Mouse (Mus musculus): ENCODE data around the gene Adcyap1r1. TPM values are rescaled to one million over a fixed set of nuclear protein-coding genes. Genes with fewer than 3 reads are reported as not detected.

Gene Adcyap1r1
- polyA plus RNA-seq, 1 experiment from 2014 or later = 31.4 TPM

DNA sequence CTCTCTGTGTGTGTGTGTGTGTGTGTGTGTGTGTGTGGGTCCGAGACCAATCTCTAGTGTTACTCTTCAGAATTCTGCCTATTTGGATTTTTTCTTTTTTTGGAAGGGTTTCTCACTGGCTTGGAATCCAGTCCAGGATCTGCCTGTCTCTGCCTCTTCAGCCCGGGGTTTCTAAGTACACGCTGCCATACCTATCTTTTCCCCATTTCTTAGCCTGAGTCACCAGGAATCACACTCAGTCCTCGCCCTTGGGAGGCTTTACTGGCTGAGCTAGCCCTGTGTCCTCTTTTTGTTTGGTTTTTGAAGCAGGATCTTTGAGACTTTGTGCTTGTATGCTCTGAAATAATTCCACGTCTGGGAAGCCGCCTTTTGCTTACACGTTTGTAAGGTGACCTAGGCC is 31.6 kb downstream of the Adcyap1r1 start:
- H3K36me3 ChIP-seq = peaks cover 67% of the 10 kb centered on the region
- H3K9me3 ChIP-seq = no peaks in the 10 kb centered on the region
- no peak for DNase-seq (ENCODE audit: low spot score)
- peak overlapping the region; percentile 79 for H3K27ac ChIP-seq
- H3K27me3 ChIP-seq (ENCODE audit: insufficient read depth, poor library complexity, severe bottlenecking) = no peaks in the 10 kb centered on the region
- H3K4me1 ChIP-seq (replicated peaks) = peaks cover 28% of the 10 kb centered on the region
- no peak overlapping the region for H3K4me3 ChIP-seq
- WGBS = 84% methylated on average over 7 of the region's 7 CpGs

DNA sequence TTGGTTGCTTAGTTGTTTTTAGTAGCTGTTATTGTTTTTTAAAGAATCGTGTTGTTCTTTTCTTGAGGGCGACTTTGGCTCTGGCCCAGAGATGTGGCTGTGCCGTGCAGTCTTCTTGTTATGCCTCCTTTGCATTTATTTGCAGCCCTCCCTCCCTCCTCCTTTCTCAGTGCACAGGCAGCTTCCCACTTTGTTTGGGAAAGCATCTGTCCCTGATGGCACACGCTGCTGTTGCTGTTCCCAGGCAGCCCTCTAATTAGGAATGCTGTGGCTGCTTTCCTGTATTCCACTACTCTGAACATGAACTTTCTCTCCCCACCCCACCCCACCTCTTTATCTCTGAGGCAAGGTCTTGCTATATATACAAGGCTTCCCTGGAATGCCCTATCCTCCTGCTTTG is 32.4 kb downstream of the Adcyap1r1 start:
- no peak overlapping the region for H3K4me3 ChIP-seq
- DNase-seq (ENCODE audit: low spot score) = peak; percentile 25
- H3K36me3 ChIP-seq = peaks cover 67% of the 10 kb centered on the region
- peak overlapping the region; percentile 79 for H3K27ac ChIP-seq
- H3K4me1 ChIP-seq (replicated peaks) = peaks cover 28% of the 10 kb centered on the region
- H3K27me3 ChIP-seq (ENCODE audit: insufficient read depth, poor library complexity, severe bottlenecking) = no peaks in the 10 kb centered on the region
- WGBS = 36% methylated on average over 4 of the region's 4 CpGs
- no peaks in the 10 kb centered on the region for H3K9me3 ChIP-seq

DNA sequence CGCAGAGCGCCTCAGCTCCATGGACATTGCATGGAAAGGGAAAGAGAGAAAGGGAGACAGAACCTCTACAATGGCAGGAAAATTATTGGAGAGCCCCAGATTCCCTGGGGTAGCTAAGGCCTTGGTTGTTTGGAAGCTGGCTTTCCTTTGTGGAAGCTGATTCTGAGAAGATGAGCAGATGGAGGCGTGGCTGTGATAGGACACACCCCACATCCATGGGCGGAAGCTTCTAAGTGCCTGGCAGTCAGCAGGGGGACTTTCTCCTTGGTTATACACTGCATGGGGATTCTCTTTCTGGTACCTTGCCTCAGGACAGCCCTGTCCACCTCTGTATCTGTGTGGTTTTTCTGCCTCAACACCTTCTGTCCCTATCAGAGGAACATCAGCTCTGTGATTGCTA is 33.4 kb downstream of the Adcyap1r1 start:
- Histone ChIP-seq H3K36me3 (peaks cover 67% of the 10 kb centered on the region), H3K9me3 (no peaks in the 10 kb centered on the region), H3K27me3 (ENCODE audit: insufficient read depth, poor library complexity, severe bottlenecking) (no peaks in the 10 kb centered on the region), H3K4me3 (no peak overlapping the region), H3K27ac (peak overlapping the region; percentile 79), H3K4me1 (replicated peaks) (peaks cover 28% of the 10 kb centered on the region)
- no peak for DNase-seq (ENCODE audit: low spot score)
- WGBS = 60% methylated on average over 4 of the region's 4 CpGs

DNA sequence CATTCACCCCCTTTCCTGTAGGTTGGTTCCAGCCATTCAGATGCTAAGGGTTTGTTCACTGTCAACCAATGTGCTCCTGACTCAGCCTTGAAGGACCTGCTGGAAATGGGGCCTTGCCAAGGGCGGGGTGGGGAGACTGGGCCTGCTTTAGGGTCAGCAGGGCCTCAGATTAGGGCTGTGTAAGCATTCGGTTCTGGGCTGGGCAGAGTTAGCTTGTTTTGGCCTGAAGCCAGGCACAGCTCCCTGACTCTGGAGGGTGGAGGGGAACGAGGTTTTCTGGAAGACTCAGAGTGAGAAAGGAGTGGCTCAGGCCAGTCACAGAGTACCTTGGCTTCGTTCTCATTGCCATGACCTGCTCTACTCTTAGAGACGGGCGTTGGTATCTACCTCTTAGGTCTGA is 35.9 kb downstream of the Adcyap1r1 start:
- H3K36me3 ChIP-seq = peaks cover 82% of the 10 kb centered on the region
- WGBS = 77% methylated on average over 6 of the region's 6 CpGs
- H3K27me3 ChIP-seq (ENCODE audit: insufficient read depth, poor library complexity, severe bottlenecking) = no peaks in the 10 kb centered on the region
- peaks cover 28% of the 10 kb centered on the region for H3K4me1 ChIP-seq (replicated peaks)
- no peak overlapping the region for H3K4me3 ChIP-seq
- no peaks in the 10 kb centered on the region for H3K9me3 ChIP-seq
- no peak for DNase-seq (ENCODE audit: low spot score)
- no peak overlapping the region for H3K27ac ChIP-seq

DNA sequence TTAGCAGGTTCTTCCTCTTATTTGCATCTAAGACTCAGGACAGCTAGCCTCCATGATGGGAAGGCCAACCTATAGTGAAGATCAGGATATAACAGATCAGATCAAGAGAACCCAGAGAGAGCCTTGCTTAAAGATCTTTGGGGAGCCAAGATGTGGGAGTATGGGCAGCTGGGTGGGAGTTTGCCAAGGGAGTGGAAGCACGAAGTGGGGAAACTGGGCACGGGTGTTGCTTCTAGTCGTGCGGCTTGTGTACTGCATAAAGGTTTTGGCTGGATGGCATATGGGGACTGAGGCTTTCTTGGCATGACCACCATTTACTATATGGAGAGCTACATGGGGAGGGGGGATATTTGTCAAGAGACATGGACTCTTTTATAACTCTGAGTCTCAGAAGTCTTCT is 44.4 kb downstream of the Adcyap1r1 start:
- H3K27ac ChIP-seq = no peak overlapping the region
- H3K27me3 ChIP-seq (ENCODE audit: insufficient read depth, poor library complexity, severe bottlenecking) = no peaks in the 10 kb centered on the region
- no peaks in the 10 kb centered on the region for H3K9me3 ChIP-seq
- H3K36me3 ChIP-seq = peaks cover 72% of the 10 kb centered on the region
- H3K4me1 ChIP-seq (replicated peaks) = peaks cover 3% of the 10 kb centered on the region; the same call in 1 of the 2 replicates
- no peak overlapping the region for H3K4me3 ChIP-seq
- 92% methylated on average over 4 of the region's 4 CpGs for WGBS
- no peak for DNase-seq (ENCODE audit: low spot score)

GRCm38 (mm10) chr6:55498753-55499152 is 47.0 kb downstream of the Adcyap1r1 start:
- no peak for DNase-seq (ENCODE audit: low spot score)

GRCm38 (mm10) chr6:55501061-55501460 is 49.3 kb downstream of the Adcyap1r1 start:
- peaks cover 27% of the 10 kb centered on the region for H3K36me3 ChIP-seq
- H3K27ac ChIP-seq = no peak overlapping the region
- H3K27me3 ChIP-seq (ENCODE audit: insufficient read depth, poor library complexity, severe bottlenecking) = no peaks in the 10 kb centered on the region
- no peak overlapping the region for H3K4me3 ChIP-seq
- no peak for DNase-seq (ENCODE audit: low spot score)
- H3K9me3 ChIP-seq = no peaks in the 10 kb centered on the region
- 85% methylated on average over 6 of the region's 6 CpGs for WGBS
- H3K4me1 ChIP-seq (replicated peaks) = no peaks in the 10 kb centered on the region; the same call in 1 of the 2 replicates

More at GRCm38 (mm10) chr6:55498753-55499152, 47.0 kb downstream of the Adcyap1r1 start:
- H3K27ac ChIP-seq = no peak overlapping the region
- H3K9me3 ChIP-seq = no peaks in the 10 kb centered on the region
- no peaks in the 10 kb centered on the region for H3K27me3 ChIP-seq (ENCODE audit: insufficient read depth, poor library complexity, severe bottlenecking)
- H3K4me3 ChIP-seq = no peak overlapping the region
- peaks cover 3% of the 10 kb centered on the region; the same call in 1 of the 2 replicates for H3K4me1 ChIP-seq (replicated peaks)
- H3K36me3 ChIP-seq = peaks cover 48% of the 10 kb centered on the region

- DNase-seq (ENCODE audit: low spot score) = no peak
- WGBS = 89% methylated on average over 7 of the region's 7 CpGs
- Histone ChIP-seq H3K27ac (no peak overlapping the region), H3K4me3 (no peak overlapping the region), H3K4me1 (replicated peaks) (no peaks in the 10 kb centered on the region; the same call in 1 of the 2 replicates), H3K36me3 (peaks cover 15% of the 10 kb centered on the region), H3K9me3 (no peaks in the 10 kb centered on the region), H3K27me3 (ENCODE audit: insufficient read depth, poor library complexity, severe bottlenecking) (no peaks in the 10 kb centered on the region)
Measured at GRCm38 (mm10) chr6:55502309-55502708, 50.5 kb downstream of the Adcyap1r1 start.

DNA sequence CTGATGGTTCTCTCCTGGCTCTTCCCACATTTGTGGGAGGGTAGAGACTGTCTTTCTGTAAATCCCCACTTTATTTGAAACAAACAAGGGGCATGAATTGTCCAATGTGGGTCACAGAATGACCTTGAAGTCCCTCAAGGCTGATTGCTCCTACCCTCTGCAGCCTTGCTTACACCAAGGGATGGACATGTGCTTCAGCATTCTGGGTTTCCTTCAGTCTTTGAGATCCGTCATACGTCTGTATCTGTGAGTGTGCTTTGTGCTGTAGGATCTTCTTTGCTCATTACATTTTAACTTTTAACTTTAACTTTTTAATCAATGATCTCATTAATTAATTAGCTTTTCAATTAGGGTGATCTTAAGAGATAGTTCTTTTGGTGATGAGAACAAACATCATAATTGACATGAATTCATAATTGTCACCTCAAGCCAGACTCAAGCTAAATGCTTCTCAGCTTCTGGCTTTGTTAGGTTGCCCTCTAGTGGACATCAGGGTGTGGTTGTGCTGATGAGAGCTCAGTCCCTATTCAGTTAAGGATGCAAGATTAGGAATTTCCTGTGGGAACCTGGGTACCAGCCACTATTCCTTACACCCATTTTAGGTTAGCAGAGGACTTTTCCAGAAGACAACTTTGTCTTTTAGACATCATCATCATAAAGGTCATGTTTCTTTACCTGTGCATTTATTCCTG is 53.2 kb downstream of the Adcyap1r1 start:
- Histone ChIP-seq H3K27me3 (ENCODE audit: insufficient read depth, poor library complexity, severe bottlenecking) (no peaks in the 10 kb centered on the region), H3K4me1 (replicated peaks) (no peaks in the 10 kb centered on the region; the same call in 1 of the 2 replicates), H3K36me3 (no peaks in the 10 kb centered on the region), H3K9me3 (no peaks in the 10 kb centered on the region), H3K27ac (no peak overlapping the region), H3K4me3 (no peak overlapping the region)
- 94% methylated on average over 2 of the region's 2 CpGs for WGBS
- DNase-seq (ENCODE audit: low spot score) = peak; percentile 49

GRCm38 (mm10) chr6:55506519-55506918 is 54.7 kb downstream of the Adcyap1r1 start:
- no peak for DNase-seq (ENCODE audit: low spot score)
- Histone ChIP-seq H3K4me3 (no peak overlapping the region), H3K27ac (no peak overlapping the region), H3K9me3 (no peaks in the 10 kb centered on the region), H3K4me1 (replicated peaks) (peaks cover 4% of the 10 kb centered on the region; the same call in 1 of the 2 replicates), H3K27me3 (ENCODE audit: insufficient read depth, poor library complexity, severe bottlenecking) (no peaks in the 10 kb centered on the region), H3K36me3 (no peaks in the 10 kb centered on the region)
- 82% methylated on average over 4 of the region's 4 CpGs for WGBS

DNA sequence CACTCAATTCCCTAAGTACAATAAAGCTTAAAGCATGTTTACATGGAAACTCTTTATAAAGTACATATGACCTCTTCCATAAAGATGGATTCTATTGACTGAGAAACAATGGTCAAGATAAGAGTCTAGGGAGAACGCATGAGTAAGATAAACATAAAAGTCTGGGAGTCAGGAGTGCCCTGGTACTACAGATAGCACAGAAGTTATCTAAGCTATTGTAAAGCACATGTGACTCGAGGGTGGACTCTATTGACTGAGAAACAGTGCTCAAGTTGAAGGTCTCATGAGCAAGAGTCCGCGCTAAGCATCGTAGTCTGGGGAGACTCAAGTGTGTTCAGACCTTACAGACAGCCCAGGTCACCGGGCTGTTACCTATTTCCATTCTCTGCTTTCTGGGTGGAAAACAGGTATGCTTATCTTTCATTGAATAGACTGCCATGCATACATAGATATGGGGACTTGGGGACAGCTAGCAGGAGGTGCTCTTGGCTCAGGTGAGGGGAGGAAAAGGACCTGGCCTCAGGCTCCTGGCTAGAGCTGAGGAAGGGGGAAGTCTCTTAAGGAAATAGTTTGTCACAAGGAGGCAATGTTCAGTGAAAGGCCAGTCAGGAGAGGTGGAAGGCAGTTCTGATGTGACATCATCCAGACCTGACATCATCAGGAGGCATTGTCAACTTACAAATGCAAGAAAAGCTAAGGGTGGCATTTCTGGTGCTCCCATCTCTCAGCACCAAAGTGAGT is 57.5 kb downstream of the Adcyap1r1 start:
- no peak overlapping the region for H3K27ac ChIP-seq
- 88% methylated on average over 6 of the region's 6 CpGs for WGBS

GRCm38 (mm10) chr6:55511212-55512065 is 59.7 kb downstream of the Adcyap1r1 start:
- peak; percentile 74 for DNase-seq (ENCODE audit: low spot score)
- H3K4me3 ChIP-seq = no peak overlapping the region
- H3K36me3 ChIP-seq = no peaks in the 10 kb centered on the region
- 37% methylated on average over 12 of the region's 12 CpGs for WGBS
- peaks cover 17% of the 10 kb centered on the region for H3K4me1 ChIP-seq (replicated peaks)
- H3K27me3 ChIP-seq (ENCODE audit: insufficient read depth, poor library complexity, severe bottlenecking) = no peaks in the 10 kb centered on the region
- peaks cover 6% of the 10 kb centered on the region; the same call in 1 of the 2 replicates for H3K9me3 ChIP-seq
- no peak overlapping the region; the same call in 1 of the 2 replicates for H3K27ac ChIP-seq

More for the DNA sequence above, 57.5 kb downstream of the Adcyap1r1 start:
- DNase-seq (ENCODE audit: low spot score) = no peak
- no peaks in the 10 kb centered on the region for H3K27me3 ChIP-seq (ENCODE audit: insufficient read depth, poor library complexity, severe bottlenecking)
- H3K4me3 ChIP-seq = no peak overlapping the region
- peaks cover 17% of the 10 kb centered on the region for H3K4me1 ChIP-seq (replicated peaks)
- H3K36me3 ChIP-seq = no peaks in the 10 kb centered on the region
- no peaks in the 10 kb centered on the region for H3K9me3 ChIP-seq

All from hindbrain, embryonic 10.5 days (tissue).